Mouse (Mus musculus) stomach, postnatal 0 days (tissue): ENCODE measurements around the gene Ccdc33. TPM values are rescaled to one million over a fixed set of nuclear protein-coding genes. Genes with fewer than 3 reads are reported as not detected.
A peak's percentile ranks its signal among the peaks of the same experiment; 100 is the strongest.

Source experiments
- ATAC-seq: fragments of 200-750 bp; cut with Nextera tagmentation; 2 replicates; pipeline ENCODE4 v1.8.0; 2017; ENCODE audit not compliant: low FRiP score, low TSS enrichment
- DNase-seq: peaks from one replicate; pipeline ENCODE4 v3.0.0-alpha.2; 2016; ENCODE audit warnings: low spot score
- H3K27ac ChIP-seq: fragments of 300-500 bp; sonication (generic); replicated peaks from 2 replicates; pipeline ENCODE4 v1.5.1; 2014; ENCODE audit warnings: mild to moderate bottlenecking, control low read depth
- H3K27me3 ChIP-seq: fragments of 300-500 bp; sonication (generic); 2 replicates; pipeline ENCODE4 v1.6.1; 2014; ENCODE audit warnings: low read length; ENCODE audit not compliant: control insufficient read depth, insufficient read depth
- H3K36me3 ChIP-seq: fragments of 300-500 bp; sonication (generic); 2 replicates; pipeline ENCODE4 v1.6.1; 2014; ENCODE audit warnings: low read length, mixed read lengths; ENCODE audit not compliant: control insufficient read depth, insufficient read depth
- H3K4me1 ChIP-seq: fragments of 300-500 bp; sonication (generic); replicated peaks from 2 replicates; pipeline ENCODE4 v1.6.1; 2014; ENCODE audit warnings: antibody characterized with exemption; ENCODE audit not compliant: control insufficient read depth, insufficient read depth
- H3K4me2 ChIP-seq: fragments of 300-500 bp; sonication (generic); replicated peaks from 2 replicates; pipeline ENCODE4 v1.6.1; 2014; ENCODE audit warnings: low read depth, mild to moderate bottlenecking, control low read depth, moderate library complexity
- H3K4me3 ChIP-seq: fragments of 300-500 bp; sonication (generic); 2 replicates; pipeline ENCODE4 v1.5.1; 2014; ENCODE audit warnings: low read depth, low read length, control low read depth
- H3K9ac ChIP-seq: fragments of 300-500 bp; sonication (generic); 2 replicates; pipeline ENCODE4 v1.6.1; 2014; ENCODE audit warnings: mild to moderate bottlenecking, low read length, control low read depth, mixed read lengths
- H3K9me3 ChIP-seq: fragments of 300-500 bp; sonication (generic); 2 replicates; pipeline ENCODE4 v1.6.1; 2016; ENCODE audit warnings: low read length; ENCODE audit not compliant: control insufficient read depth
- CTCF ChIP-seq: IDR thresholded peaks from 2 replicates; pipeline ENCODE4 v1.5.1; 2016; ENCODE audit warnings: antibody characterized with exemption, low read depth, mild to moderate bottlenecking, moderate library complexity
- EP300 ChIP-seq: optimal IDR thresholded peaks from 2 replicates; pipeline ENCODE3; 2016; ENCODE audit warnings: antibody characterized with exemption
- WGBS: fragments of 180-500 bp; shearing (Covaris S2); extraction: QIAGEN DNeasy Blood & Tissue Kit; methylation state at CpG from one replicate; pipeline ENCODE4 v1.1.7; 2014; 5-methylcytosine and 5-hydroxymethylcytosine counted together
- polyA plus RNA-seq: library from polyadenylated mRNA; unstranded; fragments of >200 nt; fragmentation: Nextera tagmentation; extraction: Ambion mirVana; gene quantifications from 2 replicates; pipeline ENCODE4 v1.2.1, GENCODE M21; 2015

Ccdc33 gene
- polyA plus RNA-seq, 1 experiment from 2014 or later, result not detected

DNA sequence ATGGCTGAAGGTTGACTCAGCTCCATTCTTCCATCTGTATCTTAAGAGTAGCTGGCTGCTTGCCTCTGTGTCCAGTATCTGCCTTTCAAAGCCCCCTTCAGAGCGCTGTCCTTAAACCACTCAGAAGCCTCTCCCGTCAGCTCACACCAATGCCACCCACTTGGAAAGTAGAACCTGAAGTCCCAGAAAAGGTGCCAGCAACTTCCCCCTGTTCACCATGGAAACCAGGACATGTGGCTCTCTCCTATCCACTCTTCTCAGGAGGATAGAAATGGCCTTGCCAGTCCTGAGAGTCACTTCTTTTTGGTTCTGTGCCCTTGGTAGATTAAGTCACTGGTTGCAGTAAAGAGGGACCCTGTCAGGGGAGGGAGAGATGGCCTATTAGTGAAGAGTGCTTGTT, 119.9 kb downstream of the Ccdc33 start:
- H3K27me3 ChIP-seq, result no peaks in the 10 kb centered on the region
- ATAC-seq (no peak), DNase-seq (no peak)
- H3K4me2 ChIP-seq, result no peak overlapping the region
- no peaks in the 10 kb centered on the region for H3K4me1 ChIP-seq
- TF ChIP-seq CTCF (no peak), EP300 (no peak)
- no peak overlapping the region for H3K27ac ChIP-seq
- 57% methylated on average over 2 of the region's 2 CpGs for WGBS
- H3K4me3 ChIP-seq, result no peak overlapping the region
- no peak overlapping the region for H3K9ac ChIP-seq
- no peaks in the 10 kb centered on the region for H3K36me3 ChIP-seq
- no peaks in the 10 kb centered on the region for H3K9me3 ChIP-seq

DNA sequence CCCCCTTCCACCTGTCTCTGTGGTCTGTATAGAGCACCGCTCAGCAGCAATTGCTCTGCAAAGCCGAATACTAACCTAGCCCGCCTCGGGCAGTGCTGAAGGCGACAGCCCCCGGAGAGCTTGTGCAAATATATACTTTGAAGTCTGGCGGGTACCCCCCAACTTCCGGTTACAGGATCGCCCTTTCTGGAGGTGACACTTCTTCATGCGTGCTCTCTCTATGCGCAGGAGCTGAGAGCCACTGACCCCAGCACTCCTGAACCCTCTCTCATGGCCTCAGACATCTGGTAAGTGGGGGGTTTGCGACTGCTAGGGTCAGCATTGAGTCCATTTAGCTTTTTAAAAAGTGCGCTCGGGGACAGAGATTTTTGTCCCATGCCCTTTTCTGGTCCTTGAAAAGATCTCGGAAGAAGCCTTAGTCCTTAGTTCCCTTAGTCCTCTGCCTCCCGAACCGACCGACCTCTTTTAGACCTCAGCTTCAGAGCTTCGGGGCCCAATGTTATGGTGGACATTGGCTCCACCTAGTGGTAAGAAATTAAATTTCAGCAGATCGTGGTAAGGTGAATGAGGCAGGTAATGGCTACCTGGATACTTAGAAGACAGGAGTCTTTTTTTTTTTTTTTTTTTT, 120.5 kb downstream of the Ccdc33 start:
- Histone ChIP-seq H3K4me1 (no peaks in the 10 kb centered on the region), H3K9me3 (no peaks in the 10 kb centered on the region), H3K4me2 (peak overlapping the region; percentile 50), H3K27me3 (no peaks in the 10 kb centered on the region), H3K4me3 (no peak overlapping the region), H3K36me3 (no peaks in the 10 kb centered on the region), H3K9ac (no peak overlapping the region), H3K27ac (no peak overlapping the region)
- DNase-seq (peak; percentile 66), ATAC-seq (peak; percentile 71)
- WGBS, result 2% methylated on average over 20 of the region's 20 CpGs
- no peak for TF ChIP-seq EP300
- TF ChIP-seq CTCF, result peak; percentile 91

DNA sequence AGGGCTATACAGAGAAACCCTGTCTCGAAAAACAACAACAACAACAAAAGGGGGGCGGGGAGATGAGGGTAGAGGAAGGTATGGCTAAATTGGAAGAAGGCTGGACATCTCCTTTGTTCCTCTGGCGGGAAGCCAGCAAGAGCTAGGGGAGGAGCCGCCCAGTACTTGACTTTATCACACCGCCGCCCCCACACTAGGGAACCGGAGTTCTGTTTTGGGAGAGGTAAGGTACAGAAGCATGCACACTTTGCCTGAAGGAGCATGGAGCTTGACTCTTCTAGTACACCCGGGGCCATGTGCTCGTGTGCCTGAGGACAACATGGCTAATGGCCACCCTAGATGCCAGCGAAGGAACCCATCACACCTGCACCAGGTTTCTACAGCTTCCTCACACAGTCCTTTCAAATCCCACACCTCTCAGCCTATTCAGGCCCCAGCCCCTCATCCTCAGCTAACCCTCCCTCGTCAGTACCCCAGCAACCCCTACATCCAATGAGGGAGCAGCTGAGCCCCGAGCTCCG, 121.1 kb downstream of the Ccdc33 start:
- H3K36me3 ChIP-seq, result no peaks in the 10 kb centered on the region
- no peaks in the 10 kb centered on the region for H3K27me3 ChIP-seq
- ATAC-seq, result no peak
- H3K27ac ChIP-seq, result no peak overlapping the region
- peak overlapping the region; percentile 50 for H3K4me2 ChIP-seq
- DNase-seq, result no peak
- 21% methylated on average over 13 of the region's 13 CpGs for WGBS
- no peak overlapping the region for H3K4me3 ChIP-seq
- no peaks in the 10 kb centered on the region for H3K4me1 ChIP-seq
- no peaks in the 10 kb centered on the region for H3K9me3 ChIP-seq
- no peak overlapping the region for H3K9ac ChIP-seq
- TF ChIP-seq EP300 (no peak), CTCF (no peak)

DNA sequence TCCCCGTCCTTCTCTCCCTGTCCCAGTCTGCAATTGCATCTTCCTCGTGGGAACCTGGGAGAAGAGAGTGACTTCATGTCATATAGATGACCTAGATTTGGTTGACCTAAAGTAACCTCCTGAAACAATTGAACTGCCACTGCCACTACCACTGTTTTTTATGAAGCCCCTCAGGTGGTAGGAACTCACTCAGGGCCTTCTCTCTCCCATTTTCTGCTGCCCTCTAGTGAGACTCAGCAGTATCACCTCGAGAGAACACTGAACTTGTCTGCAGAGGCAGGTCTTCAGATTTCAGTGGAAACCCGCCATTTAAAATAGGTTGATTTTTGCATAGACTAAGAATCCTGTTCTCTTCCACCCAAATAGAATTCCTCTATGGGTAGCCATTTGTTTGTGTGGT, 123.3 kb downstream of the Ccdc33 start:
- no peak overlapping the region for H3K9ac ChIP-seq
- no peaks in the 10 kb centered on the region for H3K4me1 ChIP-seq
- H3K27ac ChIP-seq, result no peak overlapping the region
- ATAC-seq (no peak), DNase-seq (no peak)
- no peaks in the 10 kb centered on the region for H3K27me3 ChIP-seq
- no peak overlapping the region for H3K4me2 ChIP-seq
- H3K4me3 ChIP-seq, result no peak overlapping the region
- peak; percentile 73 for TF ChIP-seq CTCF
- TF ChIP-seq EP300, result no peak
- H3K9me3 ChIP-seq, result no peaks in the 10 kb centered on the region
- H3K36me3 ChIP-seq, result no peaks in the 10 kb centered on the region
- WGBS, result 47% methylated on average over 4 of the region's 4 CpGs

DNA sequence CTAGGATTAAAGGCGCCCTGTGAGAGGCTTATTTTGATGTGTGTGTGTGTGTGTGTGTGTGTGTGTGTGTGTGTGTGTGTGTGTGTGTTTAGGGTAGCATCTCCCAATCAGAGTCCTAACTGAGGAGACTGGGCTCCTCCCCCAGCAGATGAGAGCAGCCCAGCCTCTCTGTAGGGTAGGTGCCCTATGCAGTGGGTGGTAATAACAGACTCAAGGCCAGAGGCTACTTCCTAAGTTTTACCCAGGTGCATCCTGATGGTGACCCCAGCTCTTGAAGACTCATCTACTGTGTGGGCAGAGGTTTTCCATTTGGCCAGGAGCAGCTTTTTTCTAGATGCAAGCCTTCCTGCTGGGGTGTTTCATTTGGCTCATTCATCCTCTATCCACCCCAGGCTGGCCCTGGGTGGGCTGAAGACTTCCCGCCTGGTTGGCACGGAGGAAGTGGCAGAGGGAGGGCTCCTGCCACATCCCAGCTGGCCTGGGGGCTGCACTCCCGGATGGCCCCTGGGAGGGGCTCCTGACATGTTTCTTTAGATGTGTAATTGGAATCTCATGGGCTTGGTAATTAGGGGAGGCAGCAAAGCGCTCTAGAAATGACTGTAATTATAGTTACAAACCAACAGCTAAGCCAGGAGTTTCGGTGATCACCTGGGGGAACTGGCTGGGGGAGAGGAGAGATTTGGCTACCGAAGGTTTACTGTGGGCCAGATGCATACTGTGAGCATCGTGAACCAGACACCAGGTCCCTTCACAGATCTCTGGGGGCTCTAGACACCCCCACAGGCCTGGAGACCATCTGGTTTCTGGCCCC, 125.6 kb downstream of the Ccdc33 start:
- H3K9me3 ChIP-seq, result no peaks in the 10 kb centered on the region
- H3K4me1 ChIP-seq, result no peaks in the 10 kb centered on the region
- 58% methylated on average over 8 of the region's 8 CpGs for WGBS
- H3K36me3 ChIP-seq, result no peaks in the 10 kb centered on the region
- no peak for ATAC-seq
- no peak overlapping the region for H3K4me2 ChIP-seq
- no peak overlapping the region for H3K4me3 ChIP-seq
- no peak for DNase-seq
- no peak overlapping the region for H3K9ac ChIP-seq
- H3K27ac ChIP-seq, result no peak overlapping the region
- no peak for TF ChIP-seq EP300
- no peak for TF ChIP-seq CTCF
- H3K27me3 ChIP-seq, result no peaks in the 10 kb centered on the region

DNA sequence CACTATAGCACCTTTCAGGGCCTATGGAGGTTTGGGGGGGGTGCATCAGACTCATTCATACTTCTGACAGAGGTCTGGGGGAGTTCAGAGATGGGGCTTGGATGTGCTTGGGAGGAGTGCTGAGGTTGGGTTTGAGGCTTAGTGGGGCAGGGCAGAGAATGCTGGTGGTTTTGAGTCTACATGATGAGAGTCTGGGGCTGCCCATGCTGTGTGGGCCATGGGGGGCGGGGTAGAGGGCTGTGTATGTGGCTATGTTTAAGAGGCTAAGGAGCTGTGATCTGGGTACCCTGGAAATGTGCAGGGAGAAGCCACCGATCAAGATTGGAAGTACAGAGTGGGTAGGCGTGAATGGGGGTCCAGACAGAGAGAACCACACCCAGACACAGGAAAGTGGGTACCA, 126.6 kb downstream of the Ccdc33 start:
- Histone ChIP-seq H3K9ac (no peak overlapping the region), H3K27ac (no peak overlapping the region), H3K4me3 (no peak overlapping the region), H3K36me3 (no peaks in the 10 kb centered on the region), H3K27me3 (no peaks in the 10 kb centered on the region), H3K9me3 (no peaks in the 10 kb centered on the region), H3K4me1 (no peaks in the 10 kb centered on the region), H3K4me2 (no peak overlapping the region)
- no peak for ATAC-seq
- TF ChIP-seq CTCF (no peak), EP300 (no peak)
- no peak for DNase-seq
- 81% methylated on average over 3 of the region's 3 CpGs for WGBS
